Mouse (Mus musculus) monocyte, adult 5-6 weeks (primary cell): ENCODE data around the gene Man2a1. TPM values are rescaled to one million over a fixed set of nuclear protein-coding genes. Genes with fewer than 3 reads are reported as not detected.

Source experiments
- ATAC-seq: fragments of 153-309, 156-312 bp; replicated peaks from 2 replicates; pipeline ENCODE4 v1.8.0; 2017; ENCODE audit warnings: mild to moderate bottlenecking; ENCODE audit not compliant: low TSS enrichment, insufficient number of reproducible peaks, severe bottlenecking, poor library complexity, low FRiP score
- total RNA-seq: library from RNA; stranded (forward); fragments of 200-1000, 200-491, 200-594 nt; gene quantifications from 3 replicates; pipeline ENCODE4 v1.2.3, GENCODE M21; 2017

Man2a1 gene
- total RNA-seq, 1 experiment from 2014 or later: 42.0 TPM

DNA sequence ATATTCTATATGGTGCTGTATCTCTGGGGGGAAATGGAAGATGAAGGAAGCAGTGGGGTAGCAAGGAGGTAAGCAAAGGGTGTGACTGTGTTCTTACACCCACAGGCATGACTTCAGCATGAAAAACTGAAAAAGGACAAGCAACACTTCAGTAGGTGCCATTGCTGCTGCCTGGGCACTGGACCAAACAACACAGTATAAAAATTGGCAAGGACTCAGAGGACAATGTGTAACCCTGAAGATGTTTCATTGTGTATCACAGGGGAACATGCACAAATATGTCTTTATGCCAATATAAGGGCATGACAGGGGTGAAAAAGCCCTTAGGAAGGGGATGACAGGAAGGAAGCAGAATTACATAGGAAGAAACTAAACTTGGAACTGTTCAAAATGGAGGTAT lies 172.1 kb downstream of the Man2a1 start:
- no peak for ATAC-seq

DNA sequence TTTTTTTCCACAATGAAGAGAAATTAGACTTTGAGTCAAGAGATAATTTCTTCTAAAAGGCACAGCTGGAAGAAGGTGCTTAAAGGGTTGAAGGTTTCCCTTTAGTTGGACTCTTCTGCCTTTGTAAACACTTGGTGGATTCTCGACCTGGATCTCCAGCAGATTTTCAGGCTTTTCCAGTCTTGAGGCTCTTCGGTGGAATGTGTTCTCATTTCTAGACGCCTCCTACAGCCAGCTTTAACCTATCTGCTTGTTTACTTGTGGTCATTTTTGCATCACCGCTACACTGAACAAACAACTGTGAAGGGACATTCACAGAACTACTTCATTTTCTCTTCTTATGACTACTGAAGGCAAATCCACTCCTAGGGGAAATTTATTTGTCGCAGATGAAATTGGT lies 173.7 kb downstream of the Man2a1 start:
- ATAC-seq: no peak

DNA sequence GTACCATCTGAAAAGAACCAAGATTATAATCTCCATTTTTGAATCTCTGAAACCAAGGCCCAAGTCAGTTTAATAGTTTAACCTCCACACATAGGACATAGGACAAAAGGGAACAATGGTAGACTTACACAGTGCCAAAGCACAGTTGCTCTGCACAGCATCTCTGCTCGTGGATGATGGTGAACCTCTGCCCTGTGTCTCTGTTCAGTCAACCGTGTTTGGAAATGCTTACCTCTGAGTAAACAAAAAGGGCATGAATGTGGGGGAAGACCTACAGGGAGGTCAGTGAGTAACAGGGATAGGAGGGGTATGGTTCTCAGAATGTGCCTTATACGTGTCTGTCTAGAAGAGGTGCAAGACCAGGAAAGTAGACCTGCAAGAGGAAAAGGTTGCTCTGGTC lies 177.8 kb downstream of the Man2a1 start:
- no peak for ATAC-seq

DNA sequence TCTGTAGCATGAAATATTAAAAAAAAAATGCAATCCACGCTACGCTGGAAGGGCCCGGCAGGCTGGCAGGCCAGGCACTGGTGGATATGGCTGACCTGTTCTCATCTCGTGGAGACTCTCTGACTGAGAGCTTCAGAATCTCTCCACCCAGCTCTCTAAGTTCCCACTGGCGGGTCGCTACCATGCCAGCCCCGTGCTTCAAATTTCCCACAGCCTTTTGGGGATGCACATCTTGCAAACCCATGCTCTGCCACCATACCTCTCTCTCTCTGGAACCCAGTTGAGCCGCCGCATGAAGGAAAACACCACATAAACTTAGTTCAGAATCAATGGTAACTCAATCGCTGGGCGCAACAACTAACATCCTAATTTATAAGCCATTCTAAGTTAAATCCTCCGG lies 178.2 kb downstream of the Man2a1 start:
- no peak for ATAC-seq

DNA sequence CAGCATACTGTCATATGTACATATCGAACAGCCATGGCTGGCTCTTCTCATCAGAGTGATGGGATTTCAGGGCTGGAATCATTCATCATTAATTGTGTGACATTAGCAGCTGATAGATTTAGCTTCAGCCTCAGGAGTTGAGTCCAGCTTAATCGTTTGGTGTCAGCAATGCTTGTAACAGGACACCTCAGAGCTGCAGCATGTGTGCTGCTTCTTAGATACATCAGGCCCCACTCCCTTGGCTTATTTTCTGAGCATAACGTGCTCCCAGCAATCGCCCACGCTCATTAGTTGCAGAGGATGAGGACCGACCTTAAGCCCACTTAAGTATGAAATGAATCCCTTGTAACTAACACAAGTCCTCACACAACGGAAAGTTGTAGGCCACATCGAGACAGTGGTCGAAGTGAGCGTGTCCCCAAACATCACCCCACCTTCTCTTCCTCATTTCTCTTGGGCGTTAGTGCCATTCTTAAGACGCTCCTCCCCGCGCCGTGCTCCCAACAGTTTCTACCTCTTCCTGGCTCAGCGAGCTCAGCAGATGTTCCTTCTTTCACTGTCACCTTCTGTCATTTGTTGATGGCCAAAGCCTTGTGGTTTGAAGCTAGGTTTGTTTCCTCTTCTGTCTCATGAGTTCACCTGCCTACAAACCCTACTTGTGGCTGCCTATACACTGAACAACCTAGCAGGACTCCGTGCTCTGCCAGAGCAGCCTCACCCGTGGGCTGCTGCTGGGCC lies 180.4 kb downstream of the Man2a1 start:
- no peak for ATAC-seq

DNA sequence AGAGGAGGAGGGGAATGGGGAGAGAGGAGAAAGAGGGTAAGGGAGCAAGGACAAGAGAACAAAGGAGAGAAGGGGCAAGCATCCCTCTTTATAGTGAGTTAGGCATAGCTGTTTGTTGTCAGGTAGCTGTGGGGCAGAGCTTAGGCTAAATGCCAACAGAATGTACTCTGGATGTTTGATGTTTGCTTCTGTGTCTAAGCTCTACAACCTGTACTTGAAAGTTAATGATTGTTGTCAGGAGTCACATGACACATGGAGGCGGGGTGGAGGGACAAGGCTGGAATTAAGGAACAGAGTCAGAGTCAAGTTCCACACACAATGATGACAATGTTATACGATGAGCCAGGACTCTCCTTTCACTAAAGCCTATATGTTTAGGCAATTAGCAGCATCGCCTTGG lies 181.8 kb downstream of the Man2a1 start:
- no peak for ATAC-seq

DNA sequence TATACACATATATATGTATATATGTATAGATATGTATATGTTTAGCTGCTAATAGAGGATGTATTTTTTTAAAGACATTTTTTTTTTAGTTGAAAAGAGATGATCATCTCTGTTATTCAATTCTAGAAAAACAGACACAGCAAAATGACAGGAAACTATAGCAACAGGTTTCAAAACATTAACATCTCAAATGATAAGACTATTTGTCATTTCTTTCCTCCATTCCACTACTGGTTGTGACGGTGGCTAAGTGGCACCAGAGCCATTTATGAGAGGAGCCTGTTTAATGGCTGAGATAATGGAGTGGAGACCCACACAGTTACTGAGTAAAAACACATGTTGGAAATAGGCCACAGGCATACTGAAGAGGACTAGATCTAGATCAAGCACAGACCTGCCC lies 185.4 kb downstream of the Man2a1 start:
- ATAC-seq: no peak

DNA sequence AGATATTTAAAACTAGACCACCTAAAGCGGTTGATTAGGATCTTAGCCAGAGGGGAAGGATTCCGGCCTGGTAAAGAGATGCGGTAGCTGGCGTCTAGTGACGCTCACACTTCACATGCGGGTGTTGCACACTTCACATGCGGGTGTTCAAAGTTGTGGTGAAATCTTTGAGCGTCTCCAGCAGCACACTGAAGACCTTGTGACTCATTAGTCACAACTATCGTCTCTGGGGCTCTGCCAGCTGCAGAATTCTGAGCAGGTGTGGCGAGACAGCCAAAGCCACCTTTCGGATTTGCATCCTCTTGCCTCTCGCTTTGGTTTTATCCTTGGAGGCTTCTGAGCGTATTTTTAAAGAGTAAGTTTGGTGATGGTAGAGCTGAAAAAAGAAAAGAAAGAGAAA lies 187.8 kb downstream of the Man2a1 start:
- no peak for ATAC-seq

DNA sequence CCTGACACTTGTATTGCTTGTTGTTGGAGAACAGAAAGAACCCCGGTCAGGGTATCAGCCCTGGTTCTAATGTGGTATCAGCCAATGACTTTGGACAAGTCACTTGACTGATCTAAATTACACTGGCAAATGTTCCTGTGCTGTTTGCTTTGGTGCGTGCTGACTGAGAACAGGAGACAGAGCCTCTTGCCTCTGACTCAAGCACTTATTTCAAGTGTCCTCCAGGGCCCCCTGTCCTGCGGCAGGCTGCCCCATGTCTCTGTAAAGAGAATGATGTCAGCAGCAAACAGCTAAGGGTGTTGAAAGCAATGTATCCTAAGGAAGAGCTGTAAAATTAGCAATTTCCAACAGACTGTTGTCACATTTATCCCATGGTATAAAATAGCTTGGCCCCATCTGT lies 188.6 kb downstream of the Man2a1 start:
- no peak for ATAC-seq

DNA sequence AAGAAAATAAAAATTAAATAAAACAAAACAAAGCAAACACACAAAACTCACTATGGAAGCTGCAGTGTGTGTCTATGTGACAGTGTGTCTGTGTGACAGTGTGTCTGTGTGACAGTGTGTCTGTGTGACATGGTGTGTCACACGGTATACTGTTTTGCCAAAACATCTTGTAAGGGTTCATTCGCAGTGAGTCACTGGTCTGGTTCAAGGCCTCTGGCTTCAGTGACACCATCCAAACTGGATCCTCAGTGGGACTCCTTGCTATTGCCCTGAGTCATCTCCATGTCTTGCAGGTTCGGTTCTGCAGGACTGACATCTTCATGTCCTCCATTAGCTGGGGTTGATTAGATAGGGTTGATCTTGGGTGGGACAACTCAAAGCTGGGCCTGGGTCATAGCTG lies 191.5 kb downstream of the Man2a1 start:
- ATAC-seq: no peak

DNA sequence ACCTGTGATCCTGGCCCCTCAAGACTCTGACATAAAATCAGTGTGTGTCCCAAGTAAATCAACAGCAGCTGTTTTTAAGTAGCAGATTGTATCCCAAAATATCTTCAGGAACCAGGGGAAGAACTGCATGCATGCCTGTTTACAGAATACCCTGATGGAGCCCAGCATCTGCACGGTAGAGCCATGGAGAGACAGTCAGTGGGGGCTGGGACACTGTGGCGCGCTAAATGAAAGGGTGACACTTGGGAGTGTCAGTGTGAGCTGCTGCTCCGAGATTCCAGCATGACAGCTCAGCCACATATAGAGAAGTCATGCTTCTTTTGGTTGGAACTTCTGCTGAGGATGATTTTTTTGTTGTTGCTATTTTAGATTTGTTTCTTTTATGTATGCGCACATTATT lies 192.1 kb downstream of the Man2a1 start:
- ATAC-seq: no peak

DNA sequence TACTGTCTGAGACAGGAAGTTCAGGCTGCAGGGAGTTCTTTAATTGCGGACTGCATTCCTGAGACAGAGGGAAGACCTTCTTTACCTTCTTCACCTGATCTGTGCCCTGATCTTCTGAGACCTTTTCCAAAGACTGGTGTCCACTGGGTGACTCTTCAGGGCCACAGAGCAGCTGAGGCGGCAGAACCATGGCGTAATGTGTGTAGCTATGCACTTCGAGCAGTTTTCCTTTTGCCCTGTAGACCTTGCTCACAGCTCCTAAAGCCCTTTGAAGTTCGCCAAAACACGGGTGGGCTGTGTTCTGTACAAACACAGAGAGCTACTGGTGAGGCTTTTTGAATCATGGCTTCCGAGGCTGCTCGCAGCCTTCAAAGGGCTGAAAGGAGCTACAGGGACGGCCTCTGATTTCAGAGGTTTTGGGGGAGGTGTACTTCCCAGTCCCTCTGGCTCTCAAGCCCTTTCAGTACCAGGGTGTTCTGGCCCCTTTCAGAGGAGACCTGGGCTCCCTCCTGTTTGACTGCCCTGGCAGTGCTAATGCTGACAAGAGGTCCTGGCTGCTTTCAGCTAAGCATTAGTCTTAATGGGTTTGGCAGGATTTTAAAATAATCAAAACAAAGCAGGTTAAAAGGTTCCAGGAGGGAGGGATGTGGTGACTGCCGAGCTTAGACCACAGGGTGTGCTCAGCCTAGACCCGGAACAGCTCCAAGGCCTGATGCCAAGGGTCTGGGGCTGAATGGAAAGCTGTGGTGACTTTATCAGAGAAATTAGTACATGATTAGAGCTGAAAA lies 201.8 kb downstream of the Man2a1 start:
- ATAC-seq: no peak

DNA sequence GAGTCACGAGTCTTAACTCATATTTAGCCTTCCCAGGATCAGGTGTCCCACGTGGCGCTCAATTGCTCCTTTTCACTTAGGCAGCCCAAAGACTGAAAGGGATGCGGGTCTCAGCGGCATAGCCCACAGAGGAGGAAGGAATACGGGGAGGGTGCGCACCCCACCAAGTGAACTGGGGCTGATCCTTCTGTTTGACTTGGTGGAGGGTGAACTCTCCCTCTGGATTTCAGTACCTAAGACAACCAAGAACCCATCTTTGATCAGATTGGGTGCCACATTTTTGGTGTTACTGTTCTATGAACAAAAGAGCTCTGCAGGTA lies 202.4 kb downstream of the Man2a1 start:
- no peak for ATAC-seq

Other genes starting within 250 kb of the Man2a1 start
- gene 4930583I09Rik, start 235.3 kb downstream of the Man2a1 start, total RNA-seq: not detected in 3 replicates